Mouse (Mus musculus) right cerebral cortex, postnatal 4 days (tissue): ENCODE measurements around the gene 4933402J07Rik.

Experiments used
- DNase-seq: peaks from one replicate; pipeline ENCODE4 v3.0.0-alpha.2; 2022

The 4933402J07Rik gene

DNA sequence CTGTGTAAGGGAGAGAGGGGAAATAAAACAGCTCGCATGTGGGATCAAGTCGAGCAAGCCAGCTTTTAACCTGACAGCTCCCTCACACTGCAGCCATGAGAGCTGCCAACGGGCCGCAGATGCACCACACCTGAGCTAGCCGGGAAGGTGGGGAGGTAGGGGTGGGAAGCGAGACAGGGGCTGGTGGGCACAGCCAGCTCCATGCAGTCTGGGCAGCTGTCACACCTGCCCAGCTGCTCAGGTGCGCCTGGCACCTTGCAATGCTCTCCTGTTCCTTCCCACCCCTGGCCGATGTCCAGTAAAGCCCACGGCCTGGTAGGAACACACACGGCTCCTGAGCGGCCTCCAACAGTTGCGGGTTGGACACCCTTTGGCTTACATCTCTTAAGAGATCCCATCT lies 57.5 kb downstream of the 4933402J07Rik start:
- DNase-seq = no peak

DNA sequence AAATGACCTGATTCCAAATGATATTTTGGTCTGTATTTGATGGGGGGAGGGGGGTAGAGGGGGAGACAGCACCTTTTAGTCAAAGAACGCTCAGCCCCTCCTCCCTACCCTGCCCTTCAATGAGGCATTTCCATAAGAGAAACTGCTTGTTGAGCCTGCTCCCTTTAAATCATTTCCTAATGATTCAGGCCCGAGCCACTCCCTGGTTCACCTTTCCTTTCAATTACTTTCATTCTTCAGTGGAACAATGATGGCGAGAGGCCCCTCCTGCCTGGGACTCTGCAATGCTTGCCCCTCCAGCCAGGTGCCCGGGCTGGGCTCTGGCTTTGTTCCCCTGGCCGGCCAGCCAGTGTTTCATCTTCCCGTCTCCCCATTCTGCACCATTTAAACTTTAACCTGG lies 66.0 kb downstream of the 4933402J07Rik start:
- DNase-seq = no peak

DNA sequence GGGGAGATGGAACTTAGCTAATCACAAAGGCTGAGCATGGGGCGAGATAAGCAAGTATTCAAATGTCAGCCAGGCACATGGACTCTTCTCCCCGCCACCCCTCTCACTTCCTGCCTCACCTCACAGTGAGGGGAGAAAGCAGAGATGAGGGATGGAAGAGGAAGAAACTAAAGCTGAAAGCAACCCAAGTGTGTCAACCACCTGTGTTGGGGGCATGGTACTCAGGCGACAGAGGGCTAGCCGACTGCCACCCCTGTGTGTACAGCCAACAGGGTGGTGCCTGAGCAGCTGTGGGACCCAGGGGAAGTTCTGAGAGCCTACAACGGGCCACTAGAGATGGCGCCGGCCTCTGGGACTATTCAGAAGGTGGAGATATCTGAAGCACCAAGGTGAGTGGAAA lies 68.1 kb downstream of the 4933402J07Rik start:
- DNase-seq = no peak

- DNase-seq = no peak
Measured at GRCm38 (mm10) chr8:87636226-87636742, 72.6 kb downstream of the 4933402J07Rik start.
